Mouse (Mus musculus) C2C12 (cell line): ENCODE results near the gene Gm29427. TPM values are rescaled to one million over a fixed set of nuclear protein-coding genes. Genes with fewer than 3 reads are reported as not detected.

Experiments
- H3K27me3 ChIP-seq: one replicate; pipeline ENCODE4 v1.6.1; 2011; ENCODE audit not compliant: control insufficient read depth, insufficient read depth, insufficient read length
- H3K36me3 ChIP-seq: one replicate; pipeline ENCODE4 v1.6.1; 2011; ENCODE audit not compliant: control insufficient read depth, insufficient read depth
- H3K4me3 ChIP-seq: one replicate; pipeline ENCODE4 v1.5.1; 2011; ENCODE audit warnings: mild to moderate bottlenecking, control low read depth; ENCODE audit not compliant: poor library complexity, insufficient read depth, severe bottlenecking
- H3K79me2 ChIP-seq: one replicate; pipeline ENCODE4 v1.6.1; 2011; ENCODE audit not compliant: control insufficient read depth, insufficient read depth
- H3K79me3 ChIP-seq: one replicate; pipeline ENCODE4 v1.6.1; 2011; ENCODE audit warnings: low read depth, control low read depth
- H3ac ChIP-seq: one replicate; pipeline ENCODE3; 2011; ENCODE audit warnings: low read depth; ENCODE audit not compliant: control insufficient read depth, insufficient read length
- CEBPB ChIP-seq: IDR thresholded peaks from one replicate; pipeline ENCODE4 v1.6.1; 2011; ENCODE audit warnings: low read depth, mild to moderate bottlenecking, control low read depth, moderate library complexity
- CTCF ChIP-seq: IDR thresholded peaks from one replicate; pipeline ENCODE4 v1.5.1; 2011; ENCODE audit not compliant: control insufficient read depth, insufficient read depth, insufficient read length
- FOSL1 ChIP-seq: IDR thresholded peaks from one replicate; pipeline ENCODE4 v1.8.0; 2011; ENCODE audit warnings: mild to moderate bottlenecking, low read length; ENCODE audit not compliant: poor library complexity, insufficient read depth, severe bottlenecking
- MAX ChIP-seq: IDR thresholded peaks from one replicate; pipeline ENCODE4 v1.6.1; 2011; ENCODE audit warnings: mild to moderate bottlenecking, control low read depth
- MYOD1 ChIP-seq: IDR thresholded peaks from one replicate; pipeline ENCODE4 v1.6.1; 2011; ENCODE audit warnings: low read depth; ENCODE audit not compliant: control insufficient read depth, insufficient read length
- MYOG ChIP-seq: IDR thresholded peaks from one replicate; pipeline ENCODE4 v1.6.1; 2011; ENCODE audit not compliant: control insufficient read depth, insufficient read length; ENCODE audit errors: extremely low read depth
- USF1 ChIP-seq: IDR thresholded peaks from one replicate; pipeline ENCODE4 v1.6.1; 2011; ENCODE audit warnings: low read depth, mild to moderate bottlenecking, control low read depth, moderate library complexity
- polyA plus RNA-seq: library from polyadenylated mRNA; unstranded; fragments of >200 nt; fragmentation: generic; extraction: Trizol; gene quantifications from one replicate; pipeline ENCODE4 v1.2.1, GENCODE M21; 2012; ENCODE audit warnings: missing spikeins

Gm29427 gene
- polyA plus RNA-seq, 1 experiment: not detected

- TF ChIP-seq FOSL1 (no peak), MYOD1 (no peak), CEBPB (no peak), MAX (no peak), MYOG (no peak), CTCF (no peak)
- Histone ChIP-seq H3K4me3 (no peak overlapping the region), H3K36me3 (no peaks in the 10 kb centered on the region), H3ac (no peak overlapping the region), H3K27me3 (no peaks in the 10 kb centered on the region), H3K79me3 (no peaks in the 10 kb centered on the region), H3K79me2 (no peaks in the 10 kb centered on the region)
These were observed 30.0 kb upstream of the Gm29427 start for GRCm38 (mm10) chr1:130745591-130745990.

GRCm38 (mm10) chr1:130744961-130745360 lies 29.4 kb upstream of the Gm29427 start:
- H3K36me3 ChIP-seq: no peaks in the 10 kb centered on the region

GRCm38 (mm10) chr1:130744217-130744616 lies 28.6 kb upstream of the Gm29427 start:
- Histone ChIP-seq H3K27me3 (no peaks in the 10 kb centered on the region), H3ac (no peak overlapping the region), H3K36me3 (no peaks in the 10 kb centered on the region), H3K79me3 (no peaks in the 10 kb centered on the region), H3K4me3 (no peak overlapping the region), H3K79me2 (no peaks in the 10 kb centered on the region)
- TF ChIP-seq MYOG: no peak
- TF ChIP-seq MAX: no peak
- no peak for TF ChIP-seq CTCF

More at GRCm38 (mm10) chr1:130744961-130745360, 29.4 kb upstream of the Gm29427 start:
- H3K27me3 ChIP-seq: no peaks in the 10 kb centered on the region
- H3K4me3 ChIP-seq: no peak overlapping the region
- no peaks in the 10 kb centered on the region for H3K79me3 ChIP-seq
- TF ChIP-seq MYOD1 (no peak), USF1 (no peak), CTCF (no peak), MYOG (no peak), CEBPB (no peak), FOSL1 (no peak), MAX (no peak)
- H3ac ChIP-seq: no peak overlapping the region
- H3K79me2 ChIP-seq: no peaks in the 10 kb centered on the region

GRCm38 (mm10) chr1:130743775-130744174 lies 28.2 kb upstream of the Gm29427 start:
- no peaks in the 10 kb centered on the region for H3K36me3 ChIP-seq
- H3K4me3 ChIP-seq: no peak overlapping the region
- no peaks in the 10 kb centered on the region for H3K27me3 ChIP-seq
- H3ac ChIP-seq: no peak overlapping the region
- H3K79me2 ChIP-seq: no peaks in the 10 kb centered on the region
- TF ChIP-seq CTCF (no peak), FOSL1 (no peak), USF1 (no peak), MYOD1 (no peak), CEBPB (no peak), MAX (no peak), MYOG (no peak)
- H3K79me3 ChIP-seq: no peaks in the 10 kb centered on the region

GRCm38 (mm10) chr1:130742201-130742600 lies 26.6 kb upstream of the Gm29427 start:
- no peaks in the 10 kb centered on the region for H3K27me3 ChIP-seq
- no peak overlapping the region for H3ac ChIP-seq
- H3K36me3 ChIP-seq: no peaks in the 10 kb centered on the region
- no peaks in the 10 kb centered on the region for H3K79me3 ChIP-seq
- TF ChIP-seq USF1: no peak
- TF ChIP-seq FOSL1: no peak
- no peak for TF ChIP-seq MYOG
- TF ChIP-seq CTCF: no peak
- TF ChIP-seq CEBPB: no peak
- TF ChIP-seq MAX: no peak
- TF ChIP-seq MYOD1: no peak
- no peaks in the 10 kb centered on the region for H3K79me2 ChIP-seq
- H3K4me3 ChIP-seq: no peak overlapping the region

- no peak overlapping the region for H3ac ChIP-seq
- no peaks in the 10 kb centered on the region for H3K27me3 ChIP-seq
- no peak for TF ChIP-seq MYOG
- TF ChIP-seq CEBPB: no peak
- TF ChIP-seq MAX: no peak
- TF ChIP-seq MYOD1: no peak
- no peak for TF ChIP-seq CTCF
- no peak for TF ChIP-seq USF1
- no peak for TF ChIP-seq FOSL1
- no peaks in the 10 kb centered on the region for H3K36me3 ChIP-seq
- H3K79me2 ChIP-seq: no peaks in the 10 kb centered on the region
- H3K4me3 ChIP-seq: no peak overlapping the region
- no peaks in the 10 kb centered on the region for H3K79me3 ChIP-seq
These were observed 25.5 kb upstream of the Gm29427 start for GRCm38 (mm10) chr1:130740781-130741720.
